Mouse (Mus musculus) limb, embryonic 11.5 days (tissue): ENCODE results near the gene Prkca. TPM values are rescaled to one million over a fixed set of nuclear protein-coding genes. Genes with fewer than 3 reads are reported as not detected.

Source experiments
- ATAC-seq: fragments of 200-750 bp; cut with Nextera tagmentation; 2 replicates; pipeline ENCODE4 v1.8.0; 2017; ENCODE audit warnings: low read depth; ENCODE audit not compliant: insufficient number of reproducible peaks, low FRiP score, low TSS enrichment
- DNase-seq: peaks from one replicate; pipeline ENCODE4 v3.0.0-alpha.2; 2015; ENCODE audit warnings: low spot score
- H3K27ac ChIP-seq: fragments of 300-500 bp; sonication (generic); replicated peaks from 2 replicates; pipeline ENCODE4 v1.5.1; 2014; ENCODE audit warnings: low read depth, mild to moderate bottlenecking, low read length
- H3K27me3 ChIP-seq: fragments of 300-500 bp; sonication (generic); 2 replicates; pipeline ENCODE4 v1.6.1; 2014; ENCODE audit warnings: mild to moderate bottlenecking, low read length, mixed read lengths; ENCODE audit not compliant: control insufficient read depth, insufficient read depth
- H3K36me3 ChIP-seq: fragments of 300-500 bp; sonication (generic); 2 replicates; pipeline ENCODE4 v1.6.1; 2014; ENCODE audit warnings: mild to moderate bottlenecking, low read length, moderate library complexity, mixed read lengths; ENCODE audit not compliant: control insufficient read depth, insufficient read depth
- H3K4me1 ChIP-seq: fragments of 300-500 bp; sonication (generic); 2 replicates; pipeline ENCODE4 v1.6.1; 2014; ENCODE audit warnings: low read length, mixed read lengths; ENCODE audit not compliant: control insufficient read depth, insufficient read depth
- H3K4me2 ChIP-seq: fragments of 300-500 bp; sonication (generic); 2 replicates; pipeline ENCODE4 v1.6.1; 2014; ENCODE audit warnings: low read depth, mild to moderate bottlenecking, moderate library complexity; ENCODE audit not compliant: severe bottlenecking
- H3K4me3 ChIP-seq: fragments of 300-500 bp; sonication (generic); 2 replicates; pipeline ENCODE4 v1.5.1; 2014; ENCODE audit warnings: low read depth, low read length
- H3K9ac ChIP-seq: fragments of 300-500 bp; sonication (generic); 2 replicates; pipeline ENCODE4 v1.6.1; 2014; ENCODE audit warnings: mild to moderate bottlenecking, low read length
- H3K9me3 ChIP-seq: fragments of 300-500 bp; sonication (generic); 2 replicates; pipeline ENCODE4 v1.6.1; 2016; ENCODE audit warnings: low read length; ENCODE audit not compliant: control insufficient read depth
- WGBS: fragments of 180-500 bp; shearing (Covaris S2); extraction: QIAGEN DNeasy Blood & Tissue Kit; methylation state at CpG from one replicate; pipeline ENCODE4 v1.1.7; 2014; 5-methylcytosine and 5-hydroxymethylcytosine counted together
- polyA plus RNA-seq: library from polyadenylated mRNA; unstranded; fragments of >200 nt; fragmentation: Nextera tagmentation; extraction: Ambion mirVana; gene quantifications from 2 replicates; pipeline ENCODE4 v1.2.1, GENCODE M21; 2014

Prkca gene
- polyA plus RNA-seq, 1 experiment from 2014 or later = 6.3 TPM

- no peaks in the 10 kb centered on the region for H3K27me3 ChIP-seq
- WGBS = 94% methylated on average over 10 of the region's 10 CpGs
Observed at GRCm38 (mm10) chr11:108036339-108036738, 307.4 kb downstream of the Prkca start.

GRCm38 (mm10) chr11:108035761-108036160 is 308.0 kb downstream of the Prkca start:
- 84% methylated on average over 5 of the region's 5 CpGs for WGBS
- Histone ChIP-seq H3K36me3 (no peaks in the 10 kb centered on the region), H3K4me2 (no peak overlapping the region), H3K9me3 (no peaks in the 10 kb centered on the region), H3K9ac (no peak overlapping the region), H3K4me1 (peaks cover 9% of the 10 kb centered on the region; the same call in 1 of the 2 replicates), H3K27ac (no peak overlapping the region), H3K27me3 (no peaks in the 10 kb centered on the region), H3K4me3 (no peak overlapping the region)
- no peak for ATAC-seq
- DNase-seq = no peak

More at GRCm38 (mm10) chr11:108036339-108036738, 307.4 kb downstream of the Prkca start:
- DNase-seq = no peak
- no peaks in the 10 kb centered on the region for H3K9me3 ChIP-seq
- H3K4me3 ChIP-seq = no peak overlapping the region
- no peak overlapping the region for H3K9ac ChIP-seq
- no peak overlapping the region for H3K27ac ChIP-seq
- no peaks in the 10 kb centered on the region for H3K36me3 ChIP-seq
- no peak for ATAC-seq
- peaks cover 9% of the 10 kb centered on the region; the same call in 1 of the 2 replicates for H3K4me1 ChIP-seq
- no peak overlapping the region for H3K4me2 ChIP-seq

- Histone ChIP-seq H3K4me3 (no peak overlapping the region), H3K9ac (no peak overlapping the region), H3K27ac (no peak overlapping the region), H3K36me3 (no peaks in the 10 kb centered on the region), H3K4me1 (peaks cover 9% of the 10 kb centered on the region; the same call in 1 of the 2 replicates), H3K27me3 (no peaks in the 10 kb centered on the region), H3K4me2 (no peak overlapping the region), H3K9me3 (no peaks in the 10 kb centered on the region)
- DNase-seq = no peak
- no peak for ATAC-seq
- 45% methylated on average over 7 of the region's 7 CpGs for WGBS
Observed at GRCm38 (mm10) chr11:108034376-108034775, 309.4 kb downstream of the Prkca start.

GRCm38 (mm10) chr11:108032568-108032967 is 311.2 kb downstream of the Prkca start:
- DNase-seq (no peak), ATAC-seq (no peak)
- Histone ChIP-seq H3K4me2 (no peak overlapping the region), H3K27me3 (no peaks in the 10 kb centered on the region), H3K4me1 (0 out of 2 replicates have a peak, but pooled peaks cover 3% of the 10 kb centered on the region), H3K27ac (no peak overlapping the region), H3K9me3 (no peaks in the 10 kb centered on the region), H3K4me3 (no peak overlapping the region), H3K9ac (no peak overlapping the region), H3K36me3 (no peaks in the 10 kb centered on the region)
- WGBS = 78% methylated on average over 10 of the region's 10 CpGs

GRCm38 (mm10) chr11:108030956-108031604 is 312.6 kb downstream of the Prkca start:
- 59% methylated on average over 10 of the region's 10 CpGs for WGBS
- no peaks in the 10 kb centered on the region for H3K27me3 ChIP-seq
- no peak overlapping the region for H3K4me2 ChIP-seq
- 0 out of 2 replicates have a peak, but pooled peaks cover 3% of the 10 kb centered on the region for H3K4me1 ChIP-seq
- DNase-seq (peak; percentile 63), ATAC-seq (peak; percentile 60; the same call in 1 of the 2 replicates)
- no peak overlapping the region for H3K9ac ChIP-seq
- no peaks in the 10 kb centered on the region for H3K9me3 ChIP-seq
- no peaks in the 10 kb centered on the region for H3K36me3 ChIP-seq
- H3K4me3 ChIP-seq = no peak overlapping the region
- no peak overlapping the region for H3K27ac ChIP-seq

GRCm38 (mm10) chr11:108029321-108029720 is 314.4 kb downstream of the Prkca start:
- Histone ChIP-seq H3K36me3 (no peaks in the 10 kb centered on the region), H3K4me2 (no peak overlapping the region)
- no peak for ATAC-seq

GRCm38 (mm10) chr11:108028398-108028797 is 315.3 kb downstream of the Prkca start:
- Histone ChIP-seq H3K36me3 (no peaks in the 10 kb centered on the region), H3K4me3 (no peak overlapping the region), H3K9ac (no peak overlapping the region), H3K9me3 (no peaks in the 10 kb centered on the region), H3K27me3 (no peaks in the 10 kb centered on the region), H3K27ac (no peak overlapping the region), H3K4me1 (no peaks in the 10 kb centered on the region), H3K4me2 (no peak overlapping the region)
- WGBS = 58% methylated on average over 12 of the region's 12 CpGs
- DNase-seq = no peak
- ATAC-seq = no peak

More at GRCm38 (mm10) chr11:108029321-108029720, 314.4 kb downstream of the Prkca start:
- 94% methylated on average over 11 of the region's 11 CpGs for WGBS
- Histone ChIP-seq H3K4me1 (no peaks in the 10 kb centered on the region), H3K27me3 (no peaks in the 10 kb centered on the region), H3K9me3 (no peaks in the 10 kb centered on the region), H3K9ac (no peak overlapping the region), H3K4me3 (no peak overlapping the region), H3K27ac (no peak overlapping the region)
- no peak for DNase-seq

GRCm38 (mm10) chr11:108025726-108026425 is 317.9 kb downstream of the Prkca start:
- Histone ChIP-seq H3K4me1 (no peaks in the 10 kb centered on the region), H3K27me3 (no peaks in the 10 kb centered on the region), H3K4me3 (no peak overlapping the region), H3K36me3 (no peaks in the 10 kb centered on the region), H3K4me2 (no peak overlapping the region), H3K9ac (no peak overlapping the region), H3K9me3 (no peaks in the 10 kb centered on the region), H3K27ac (no peak overlapping the region)
- 70% methylated on average over 7 of the region's 7 CpGs for WGBS
- ATAC-seq (no peak), DNase-seq (peak; percentile 47)
